Mouse (Mus musculus) CH12.LX (cell line): ENCODE results near the gene Mettl21e. TPM values are rescaled to one million over a fixed set of nuclear protein-coding genes. Genes with fewer than 3 reads are reported as not detected.

ENCODE experiments used
- DNase-seq: peaks from one replicate; pipeline ENCODE4 v3.0.0-alpha.2; 2013; ENCODE audit errors: extremely low read depth
- H3K27ac ChIP-seq: 2 replicates; pipeline ENCODE4 v1.5.1; 2012; ENCODE audit warnings: low read depth, mild to moderate bottlenecking, control low read depth, moderate library complexity; ENCODE audit not compliant: insufficient read depth
- H3K27me3 ChIP-seq: replicated peaks from 2 replicates; pipeline ENCODE3; 2012; ENCODE audit warnings: inconsistent platforms
- H3K36me3 ChIP-seq, 2 experiments: replicated peaks in 1 of 2; 2 replicates each; pipeline versions ENCODE3 to v1.6.1; 2012; ENCODE audit warnings: inconsistent platforms in 1 of 2, low read length in 1 of 2, mild to moderate bottlenecking in 1 of 2, mixed read lengths in 1 of 2, moderate library complexity in 1 of 2; ENCODE audit not compliant: control insufficient read depth in 1 of 2, insufficient read depth in 1 of 2
- H3K4me1 ChIP-seq, 2 experiments: 2 replicates each; pipeline ENCODE4 v1.6.1; 2012; ENCODE audit warnings: inconsistent platforms in 1 of 2, moderate library complexity in 1 of 2; ENCODE audit not compliant: insufficient read depth in 2 of 2, control insufficient read depth in 1 of 2
- H3K4me2 ChIP-seq: 2 replicates; pipeline ENCODE4 v1.6.1; 2012; ENCODE audit warnings: low read depth, mild to moderate bottlenecking, control low read depth; ENCODE audit not compliant: poor library complexity, insufficient read depth, severe bottlenecking
- H3K4me3 ChIP-seq, 3 experiments: fragments of 150-350 bp in 1 of 3; sonication (generic) in 1 of 3; replicated peaks in 1 of 3; 2 replicates each; pipeline versions ENCODE3 to v1.5.1; 2011 to 2012; ENCODE audit warnings: low read depth in 2 of 3, low read length in 2 of 3, mild to moderate bottlenecking in 2 of 3, moderate library complexity in 2 of 3, control low read depth in 1 of 3, improper control_type of control experiment in 1 of 3, inconsistent platforms in 1 of 3, mixed read lengths in 1 of 3; ENCODE audit not compliant: poor library complexity in 1 of 3
- H3K79me2 ChIP-seq: replicated peaks from 2 replicates; pipeline ENCODE4 v1.6.1; 2012; ENCODE audit warnings: mild to moderate bottlenecking, moderate library complexity; ENCODE audit not compliant: control insufficient read depth, poor library complexity, insufficient read depth, severe bottlenecking; ENCODE audit errors: extremely low read depth
- H3K9ac ChIP-seq: 2 replicates; pipeline ENCODE4 v1.6.1; 2012; ENCODE audit warnings: low read depth, mild to moderate bottlenecking, control low read depth, moderate library complexity; ENCODE audit not compliant: insufficient read depth
- H3K9me3 ChIP-seq: replicated peaks from 2 replicates; pipeline ENCODE3; 2012; ENCODE audit warnings: low read length, inconsistent platforms, mixed read lengths
- BHLHE40 ChIP-seq: IDR thresholded peaks from 2 replicates; pipeline ENCODE4 v1.6.1; 2011; ENCODE audit warnings: mild to moderate bottlenecking, low read depth, low read length, improper control_type of control experiment
- CTCF ChIP-seq, 2 experiments: IDR thresholded peaks in 1 of 2; conservative IDR thresholded peaks in 1 of 2; 2 replicates each; pipeline ENCODE4 v1.5.1; 2011 to 2012; ENCODE audit warnings: low read depth in 2 of 2, low read length in 2 of 2, improper control_type of control experiment in 1 of 2, inconsistent platforms in 1 of 2, mild to moderate bottlenecking in 1 of 2, moderate library complexity in 1 of 2
- ELF1 ChIP-seq: IDR thresholded peaks from 2 replicates; pipeline ENCODE4 v1.6.1; 2014; ENCODE audit warnings: low read depth, mild to moderate bottlenecking, inconsistent platforms, low read length, improper control_type of control experiment
- EP300 ChIP-seq: IDR thresholded peaks from 2 replicates; pipeline ENCODE4 v1.6.1; 2011; ENCODE audit warnings: low read length, improper control_type of control experiment
- ETS1 ChIP-seq: conservative IDR thresholded peaks from 2 replicates; pipeline ENCODE4 v1.6.1; 2012; ENCODE audit warnings: low read depth, mild to moderate bottlenecking, inconsistent platforms, low read length, improper control_type of control experiment, moderate library complexity
- HCFC1 ChIP-seq: IDR thresholded peaks from 2 replicates; pipeline ENCODE4 v1.6.1; 2012; ENCODE audit warnings: low read depth, mild to moderate bottlenecking, inconsistent platforms, low read length, improper control_type of control experiment
- IRF4 ChIP-seq: IDR thresholded peaks from 2 replicates; pipeline ENCODE4 v1.6.1; 2014; ENCODE audit warnings: low read depth, mild to moderate bottlenecking, inconsistent platforms, low read length, improper control_type of control experiment
- MAFK ChIP-seq: IDR thresholded peaks from 2 replicates; pipeline ENCODE4 v1.6.1; 2011; ENCODE audit warnings: low read length, improper control_type of control experiment; ENCODE audit not compliant: insufficient replicate concordance
- MAZ ChIP-seq: IDR thresholded peaks from 2 replicates; pipeline ENCODE4 v1.6.1; 2012; ENCODE audit warnings: low read depth, mild to moderate bottlenecking, inconsistent platforms, low read length, improper control_type of control experiment, moderate library complexity
- PAX5 ChIP-seq: IDR thresholded peaks from 2 replicates; pipeline ENCODE4 v1.6.1; 2012; ENCODE audit warnings: low read length, inconsistent platforms, mixed read lengths
- RAD21 ChIP-seq: IDR thresholded peaks from 2 replicates; pipeline ENCODE4 v1.6.1; 2011; ENCODE audit warnings: low read depth, mild to moderate bottlenecking, low read length, improper control_type of control experiment, moderate library complexity
- SIN3A ChIP-seq: IDR thresholded peaks from 2 replicates; pipeline ENCODE4 v1.6.1; 2012; ENCODE audit warnings: low read length, improper control_type of control experiment, inconsistent platforms
- SMC3 ChIP-seq: IDR thresholded peaks from 2 replicates; pipeline ENCODE4 v1.6.1; 2011; ENCODE audit warnings: low read depth, low read length, improper control_type of control experiment
- TCF12 ChIP-seq: IDR thresholded peaks from 2 replicates; pipeline ENCODE4 v1.6.1; 2014; ENCODE audit warnings: low read depth, mild to moderate bottlenecking, inconsistent platforms, low read length, improper control_type of control experiment
- UBTF ChIP-seq: IDR thresholded peaks from 2 replicates; pipeline ENCODE4 v1.6.1; 2012; ENCODE audit warnings: low read depth, mild to moderate bottlenecking, inconsistent platforms, low read length, improper control_type of control experiment, moderate library complexity
- USF1 ChIP-seq: IDR thresholded peaks from 2 replicates; pipeline ENCODE4 v1.6.1; 2014; ENCODE audit warnings: low read depth, mild to moderate bottlenecking, inconsistent platforms, low read length, improper control_type of control experiment
- ZNF384 ChIP-seq: IDR thresholded peaks from 2 replicates; pipeline ENCODE4 v1.6.1; 2012; ENCODE audit warnings: low read depth, low read length, improper control_type of control experiment, inconsistent platforms
- dilution Hi-C: fragments of 300-500 bp; cut with MboI; formaldehyde crosslinking; loops from 2 replicates; pipeline ENCODE4 v1.14.3; 2020; ENCODE audit warnings: low sequenced_read_pairs; ENCODE audit not compliant: extremely low pct_unique_long_range_greater_than_20kb, extremely low pct_ligation_motif_present
- in situ Hi-C: fragments of 300-500 bp; cut with MboI; formaldehyde crosslinking; loops from 3 replicates; pipeline ENCODE4 v1.14.3; 2019; ENCODE audit warnings: low sequenced_read_pairs, low pct_ligation_motif_present, low pct_unique_long_range_greater_than_20kb, mixed read lengths
- polyA plus RNA-seq: library from polyadenylated mRNA; unstranded; fragments of >175 nt; gene quantifications from 2 replicates; pipeline ENCODE4 v1.2.1, GENCODE M21; 2012; ENCODE audit warnings: low read depth; ENCODE audit not compliant: insufficient read length
- total RNA-seq, 2 experiments: library from RNA; depleted of rRNA; stranded (reverse); fragments of 300-350 nt in 1 of 2; fragments of >200 nt in 1 of 2; gene quantifications; 2 replicates each; pipeline ENCODE4 v1.2.3; 2012 to 2014

The Mettl21e gene
- total and polyA plus RNA-seq, 3 experiments: not detected

DNA sequence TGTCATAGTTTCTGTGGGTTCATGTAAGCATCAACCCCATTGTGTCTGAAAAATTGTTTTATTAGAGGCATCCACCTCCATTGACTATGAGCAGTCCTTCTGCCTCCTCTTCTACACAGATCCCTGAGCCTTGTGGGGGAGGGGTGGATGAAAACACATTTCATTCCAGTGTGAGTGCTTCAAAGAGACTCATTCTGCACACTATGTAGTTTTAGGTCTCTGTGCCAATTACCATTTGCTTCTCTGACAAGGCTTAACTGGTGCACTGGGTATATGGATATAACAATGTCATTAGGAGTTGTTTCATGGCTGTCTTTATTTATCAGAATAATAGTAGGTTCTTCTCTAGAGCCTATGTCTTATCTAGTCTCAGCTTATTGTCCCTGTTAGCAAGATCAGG is 32.4 kb downstream of the Mettl21e start:
- Histone ChIP-seq H3K4me1 (no peaks in the 10 kb centered on the region), H3K36me3 (peaks cover 3 to 5% of the 10 kb centered on the region in 2 experiments), H3K9ac (no peak overlapping the region), H3K4me3 (no peak overlapping the region), H3K27ac (no peak overlapping the region), H3K27me3 (no peaks in the 10 kb centered on the region), H3K79me2 (no peaks in the 10 kb centered on the region), H3K9me3 (no peaks in the 10 kb centered on the region), H3K4me2 (no peak overlapping the region)
- dilution Hi-C loops: no loop called here
- no peak for DNase-seq
- in situ Hi-C loops: no loop called here
- TF ChIP-seq EP300: no peak
- no peak for TF ChIP-seq UBTF
- TF ChIP-seq SIN3A: no peak
- TF ChIP-seq ELF1: no peak
- no peak for TF ChIP-seq MAFK
- TF ChIP-seq HCFC1: no peak
- TF ChIP-seq USF1: no peak
- no peak for TF ChIP-seq IRF4
- TF ChIP-seq RAD21: no peak

DNA sequence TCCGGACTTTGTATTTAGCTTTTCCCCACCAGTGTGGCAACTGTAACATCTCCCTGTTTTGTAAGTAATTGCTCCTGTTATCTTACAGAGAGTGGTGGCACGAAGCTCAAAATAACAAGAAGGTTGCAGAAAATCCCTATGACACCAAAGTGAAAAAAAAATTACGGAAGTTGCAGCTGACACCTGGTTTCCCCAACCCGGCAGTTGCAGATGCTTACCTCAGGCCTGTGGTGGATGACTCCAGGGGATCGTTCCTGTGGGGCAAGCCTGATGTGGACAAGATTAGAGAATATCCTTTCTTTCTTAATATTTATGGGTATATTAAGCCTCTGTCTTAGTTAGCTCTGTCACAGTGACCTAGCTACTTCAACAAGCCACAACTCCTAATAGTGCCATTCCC is 40.7 kb downstream of the Mettl21e start:
- no peak overlapping the region for H3K4me2 ChIP-seq
- TF ChIP-seq ELF1: peak; percentile 39; the same call in 1 of the 2 replicates
- TF ChIP-seq ZNF384: peak; percentile 80
- no peak for TF ChIP-seq RAD21
- peak; percentile 63; the same call in 1 of the 2 replicates for TF ChIP-seq TCF12
- TF ChIP-seq USF1: no peak
- TF ChIP-seq ETS1: peak; percentile 39; the same call in 1 of the 2 replicates
- peaks cover 21 to 58% of the 10 kb centered on the region in 2 experiments for H3K36me3 ChIP-seq
- no peaks in the 10 kb centered on the region for H3K27me3 ChIP-seq
- DNase-seq: peak; percentile 57
- dilution Hi-C loops (no loop called here), in situ Hi-C loops (no loop called here)
- no peaks in the 10 kb centered on the region for H3K79me2 ChIP-seq
- no peak overlapping the region for H3K27ac ChIP-seq
- H3K4me1 ChIP-seq: peaks cover 0 to 50% of the 10 kb centered on the region in 2 experiments; a peak in 2 of 4 replicates
- no peak overlapping the region for H3K9ac ChIP-seq
- no peak overlapping the region for H3K4me3 ChIP-seq
- no peaks in the 10 kb centered on the region for H3K9me3 ChIP-seq

DNA sequence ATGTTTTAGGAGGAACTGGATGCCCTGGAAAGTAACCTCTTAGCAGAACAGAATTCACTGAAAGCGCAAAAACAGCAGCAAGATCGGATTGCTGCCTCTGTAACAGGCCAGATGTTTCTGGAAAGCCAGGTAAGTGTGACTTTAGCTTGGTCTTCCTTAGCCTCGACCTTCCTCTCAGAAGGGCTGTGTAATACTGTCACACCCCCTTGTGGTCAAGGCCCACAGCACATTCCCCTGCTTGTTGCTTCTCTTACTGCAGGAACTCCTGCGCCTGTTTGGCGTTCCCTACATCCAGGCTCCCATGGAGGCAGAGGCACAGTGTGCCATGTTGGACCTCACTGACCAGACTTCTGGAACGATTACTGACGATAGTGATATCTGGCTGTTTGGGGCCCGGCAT is 44.9 kb downstream of the Mettl21e start:
- DNase-seq: peak; percentile 48
- no peaks in the 10 kb centered on the region; the same call in 1 of the 2 replicates for H3K79me2 ChIP-seq
- dilution Hi-C loops (no loop called here), in situ Hi-C loops (no loop called here)
- H3K36me3 ChIP-seq: peaks cover 28 to 67% of the 10 kb centered on the region in 2 experiments
- H3K4me1 ChIP-seq: peaks cover 0 to 45% of the 10 kb centered on the region in 2 experiments; a peak in 2 of 4 replicates
- H3K9ac ChIP-seq: no peak overlapping the region
- no peak overlapping the region for H3K4me2 ChIP-seq
- H3K9me3 ChIP-seq: peaks cover 11% of the 10 kb centered on the region
- H3K27me3 ChIP-seq: no peaks in the 10 kb centered on the region
- H3K27ac ChIP-seq: no peak overlapping the region
- TF ChIP-seq CTCF (conservative IDR thresholded peaks at IDR 0.05 in 1 of 2, IDR thresholded peaks at IDR 0.05 in 1 of 2; ENCODE audit: low read depth in 2 of 2, low read length in 2 of 2) (peak; percentile 33 to 66; a peak in 3 of 4 replicates), BHLHE40 (no peak), MAZ (no peak), RAD21 (peak; percentile 67), SMC3 (peak; percentile 56), PAX5 (no peak)
- no peak overlapping the region for H3K4me3 ChIP-seq
